Mouse (Mus musculus): ENCODE data around the gene Sp3. TPM values are rescaled to one million over a fixed set of nuclear protein-coding genes. Genes with fewer than 3 reads are reported as not detected.
A peak's percentile ranks its signal among the peaks of the same experiment; 100 is the strongest.
"Not testable (repeated sequence)": the region's sequence is repeated elsewhere in the genome, so short reads cannot be mapped to it uniquely, and the experiment has no call there.

Gene Sp3
- polyA plus RNA-seq, 1 experiment from 2014 or later = 36.1 TPM

DNA sequence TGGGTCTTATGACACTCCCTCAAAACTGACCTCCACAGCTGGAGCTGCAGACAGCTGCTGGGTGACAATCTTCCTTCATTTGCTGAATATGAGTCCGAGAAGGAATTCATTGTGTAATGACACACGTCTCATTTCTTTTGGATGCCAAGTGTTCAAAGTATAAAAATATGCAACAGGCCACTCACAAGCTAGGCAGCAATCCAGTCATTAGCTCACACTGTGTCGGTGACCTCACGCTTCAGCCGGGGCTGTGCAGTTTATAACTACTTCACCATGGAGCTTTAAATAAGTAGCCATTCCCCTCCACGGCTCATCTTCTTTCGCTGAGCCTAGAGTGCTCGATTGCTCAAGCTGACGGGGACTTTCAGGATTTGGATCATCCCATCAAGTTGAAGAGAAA is 68.7 kb downstream of the Sp3 start:
- Histone ChIP-seq H3K4me2 (replicated peaks; ENCODE audit: low read depth, low read length) (no peak overlapping the region), H3K27me3 (replicated peaks; ENCODE audit: insufficient read depth, low read length) (no peaks in the 10 kb centered on the region), H3K9me3 (ENCODE audit: low read length) (no peaks in the 10 kb centered on the region), H3K27ac (ENCODE audit: low read length) (no peak overlapping the region), H3K36me3 (ENCODE audit: insufficient read depth, low read length) (no peaks in the 10 kb centered on the region), H3K4me1 (ENCODE audit: insufficient read depth, low read depth, low read length) (no peaks in the 10 kb centered on the region), H3K9ac (replicated peaks; ENCODE audit: low read depth) (no peak overlapping the region), H3K4me3 (ENCODE audit: low read depth, low read length) (no peak overlapping the region)
- DNase-seq (ENCODE audit: low spot score) (peak; percentile 68), ATAC-seq (peak; percentile 49)
- WGBS = 66% methylated on average over 9 of the region's 9 CpGs
- TF ChIP-seq EP300 (IDR thresholded peaks at IDR 0.05) (no peak), CTCF (IDR thresholded peaks at IDR 0.05) (no peak)

DNA sequence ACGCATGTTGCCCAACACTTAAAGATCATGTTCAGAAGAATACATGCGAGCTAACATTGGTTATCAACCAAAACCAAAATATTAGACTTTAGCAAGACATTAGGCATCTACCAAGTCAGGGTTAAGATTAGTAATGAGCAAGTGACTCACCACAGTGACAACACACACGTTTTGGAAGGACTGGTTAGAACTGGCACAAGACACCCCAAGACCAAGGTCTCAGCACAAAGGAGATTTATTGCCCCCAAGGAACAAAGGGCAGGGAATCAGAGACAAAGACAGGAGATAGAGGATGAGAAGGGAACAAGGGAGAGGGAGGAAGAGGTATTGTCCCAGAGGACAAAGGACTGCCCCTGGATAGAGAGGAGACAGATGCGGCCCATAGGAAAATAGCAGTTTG is 71.2 kb downstream of the Sp3 start:
- Histone ChIP-seq H3K4me1 (ENCODE audit: insufficient read depth, low read depth, low read length) (no peaks in the 10 kb centered on the region), H3K4me3 (ENCODE audit: low read depth, low read length) (no peak overlapping the region), H3K9ac (replicated peaks; ENCODE audit: low read depth) (no peak overlapping the region), H3K27ac (ENCODE audit: low read length) (no peak overlapping the region), H3K9me3 (ENCODE audit: low read length) (no peaks in the 10 kb centered on the region), H3K36me3 (ENCODE audit: insufficient read depth, low read length) (no peaks in the 10 kb centered on the region), H3K27me3 (replicated peaks; ENCODE audit: insufficient read depth, low read length) (no peaks in the 10 kb centered on the region), H3K4me2 (replicated peaks; ENCODE audit: low read depth, low read length) (no peak overlapping the region)
- ATAC-seq = no peak
- DNase-seq (ENCODE audit: low spot score) = no peak
- WGBS = 80% methylated on average over 4 of the region's 4 CpGs
- TF ChIP-seq EP300 (IDR thresholded peaks at IDR 0.05) (no peak), CTCF (IDR thresholded peaks at IDR 0.05) (no peak)

DNA sequence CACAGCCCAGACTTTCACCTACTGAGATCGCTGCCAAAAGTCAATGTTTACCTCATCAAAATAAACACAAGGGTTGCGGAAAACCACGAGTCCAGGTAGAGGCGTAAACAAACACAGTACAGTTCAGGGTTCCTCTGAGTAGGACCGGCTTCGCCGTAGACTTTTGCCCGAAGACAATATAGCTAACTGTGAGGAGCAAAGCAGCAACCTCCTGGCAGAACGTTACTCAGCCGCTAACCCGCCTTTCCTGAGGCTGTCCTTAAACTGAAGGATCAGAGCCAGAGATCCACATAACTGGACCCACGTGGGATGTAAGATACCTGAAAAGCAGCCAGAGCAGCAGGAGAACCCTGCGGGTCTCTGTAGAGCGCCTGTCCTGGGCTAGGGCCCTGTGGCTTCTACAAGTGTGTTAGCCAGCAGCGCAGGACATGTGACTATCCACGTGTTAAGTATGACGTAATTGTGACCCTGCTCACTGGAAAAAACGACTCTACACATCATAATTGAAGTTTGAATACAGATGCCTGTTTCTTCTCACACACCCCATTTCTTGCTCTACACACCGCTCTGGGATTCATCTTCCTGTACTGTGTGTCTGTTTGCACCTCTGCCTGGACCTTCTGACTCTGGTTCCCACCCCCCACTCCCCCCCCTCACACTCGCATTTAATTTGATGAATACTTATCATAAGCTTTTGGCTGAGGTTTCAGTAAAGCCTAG is 71.9 kb downstream of the Sp3 start:
- Histone ChIP-seq H3K4me1 (ENCODE audit: insufficient read depth, low read depth, low read length) (no peaks in the 10 kb centered on the region), H3K9me3 (ENCODE audit: low read length) (no peaks in the 10 kb centered on the region), H3K4me2 (replicated peaks; ENCODE audit: low read depth, low read length) (no peak overlapping the region), H3K27ac (ENCODE audit: low read length) (no peak overlapping the region), H3K9ac (replicated peaks; ENCODE audit: low read depth) (no peak overlapping the region), H3K36me3 (ENCODE audit: insufficient read depth, low read length) (no peaks in the 10 kb centered on the region), H3K4me3 (ENCODE audit: low read depth, low read length) (no peak overlapping the region), H3K27me3 (replicated peaks; ENCODE audit: insufficient read depth, low read length) (no peaks in the 10 kb centered on the region)
- DNase-seq (ENCODE audit: low spot score) (no peak), ATAC-seq (no peak)
- TF ChIP-seq CTCF (IDR thresholded peaks at IDR 0.05) (no peak), EP300 (IDR thresholded peaks at IDR 0.05) (no peak)
- 58% methylated on average over 20 of the region's 20 CpGs for WGBS

DNA sequence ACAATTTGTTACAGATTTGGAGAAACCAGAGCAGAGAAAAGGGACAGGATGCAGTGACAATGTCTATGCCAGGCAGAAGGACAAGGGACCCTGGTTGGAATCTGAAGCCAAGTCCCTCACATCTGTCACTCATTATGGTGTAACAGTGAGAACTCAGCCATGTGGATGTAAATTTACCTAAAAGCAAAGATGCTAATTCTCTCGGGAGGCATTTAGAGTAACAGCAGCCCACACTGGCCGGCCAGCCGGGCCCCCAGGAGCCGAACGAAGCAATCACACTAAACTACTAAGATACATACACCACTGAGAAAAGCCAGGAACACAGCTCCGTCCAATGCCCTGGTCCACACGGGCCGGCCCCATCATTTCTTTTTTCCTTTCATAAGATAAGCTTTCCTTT is 73.5 kb downstream of the Sp3 start:
- 76% methylated on average over 8 of the region's 8 CpGs for WGBS
- no peak overlapping the region for H3K4me3 ChIP-seq (ENCODE audit: low read depth, low read length)
- no peak for ATAC-seq
- no peak for TF ChIP-seq CTCF (IDR thresholded peaks at IDR 0.05)
- TF ChIP-seq EP300 (IDR thresholded peaks at IDR 0.05) = no peak
- no peaks in the 10 kb centered on the region for H3K27me3 ChIP-seq (replicated peaks; ENCODE audit: insufficient read depth, low read length)
- H3K27ac ChIP-seq (ENCODE audit: low read length) = no peak overlapping the region
- H3K9ac ChIP-seq (replicated peaks; ENCODE audit: low read depth) = no peak overlapping the region
- no peaks in the 10 kb centered on the region for H3K36me3 ChIP-seq (ENCODE audit: insufficient read depth, low read length)
- H3K9me3 ChIP-seq (ENCODE audit: low read length) = no peaks in the 10 kb centered on the region
- no peak for DNase-seq (ENCODE audit: low spot score)
- no peak overlapping the region for H3K4me2 ChIP-seq (replicated peaks; ENCODE audit: low read depth, low read length)
- H3K4me1 ChIP-seq (ENCODE audit: insufficient read depth, low read depth, low read length) = no peaks in the 10 kb centered on the region

DNA sequence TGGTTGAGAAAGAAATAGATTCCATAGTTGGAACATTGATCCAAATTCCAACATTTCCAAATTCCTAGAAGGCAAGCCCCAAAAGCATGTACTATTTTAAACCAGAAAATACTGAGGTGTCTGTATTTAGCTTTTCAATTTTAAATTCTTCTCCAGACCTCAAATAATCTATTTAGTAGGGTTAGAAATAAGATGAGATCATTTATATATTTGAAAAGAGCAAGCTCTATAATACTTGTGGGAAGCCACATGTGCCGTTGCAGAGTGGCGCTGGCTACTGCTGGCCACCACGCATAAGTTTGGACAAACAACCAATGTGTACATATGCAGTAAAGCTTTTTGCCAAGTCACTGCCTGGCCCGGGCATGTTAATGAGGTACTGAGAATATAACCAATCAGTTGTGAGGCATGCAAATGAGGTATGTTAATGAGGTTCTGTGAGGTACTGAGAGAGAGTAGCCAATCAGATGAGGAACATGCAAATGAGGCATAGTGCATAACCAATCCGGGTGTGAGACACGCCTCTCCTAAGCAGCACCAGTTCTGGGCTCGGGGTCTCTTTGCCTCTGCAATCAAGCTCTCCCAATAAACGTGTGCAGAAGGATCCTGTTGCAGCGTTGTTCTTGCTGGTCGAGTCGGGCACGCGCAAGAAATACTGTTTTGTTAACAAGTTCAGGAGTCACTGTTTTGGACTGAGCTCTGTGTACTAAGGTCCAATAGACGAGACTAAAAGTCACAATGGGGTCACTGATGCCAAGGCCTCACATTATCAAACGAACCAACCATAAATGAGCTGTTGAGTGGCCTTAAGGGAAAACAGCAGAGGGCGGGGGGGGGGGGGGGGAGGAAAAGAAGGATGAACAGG is 77.2 kb downstream of the Sp3 start:
- H3K27me3 ChIP-seq (replicated peaks; ENCODE audit: insufficient read depth, low read length); H3K4me1 ChIP-seq (ENCODE audit: insufficient read depth, low read depth, low read length); H3K9ac ChIP-seq (replicated peaks; ENCODE audit: low read depth); H3K4me2 ChIP-seq (replicated peaks; ENCODE audit: low read depth, low read length); H3K27ac ChIP-seq (ENCODE audit: low read length); H3K9me3 ChIP-seq (ENCODE audit: low read length); DNase-seq (ENCODE audit: low spot score); ATAC-seq; H3K4me3 ChIP-seq (ENCODE audit: low read depth, low read length); H3K36me3 ChIP-seq (ENCODE audit: insufficient read depth, low read length): not testable (repeated sequence)
- 92% methylated on average over 15 of the region's 16 CpGs for WGBS

DNA sequence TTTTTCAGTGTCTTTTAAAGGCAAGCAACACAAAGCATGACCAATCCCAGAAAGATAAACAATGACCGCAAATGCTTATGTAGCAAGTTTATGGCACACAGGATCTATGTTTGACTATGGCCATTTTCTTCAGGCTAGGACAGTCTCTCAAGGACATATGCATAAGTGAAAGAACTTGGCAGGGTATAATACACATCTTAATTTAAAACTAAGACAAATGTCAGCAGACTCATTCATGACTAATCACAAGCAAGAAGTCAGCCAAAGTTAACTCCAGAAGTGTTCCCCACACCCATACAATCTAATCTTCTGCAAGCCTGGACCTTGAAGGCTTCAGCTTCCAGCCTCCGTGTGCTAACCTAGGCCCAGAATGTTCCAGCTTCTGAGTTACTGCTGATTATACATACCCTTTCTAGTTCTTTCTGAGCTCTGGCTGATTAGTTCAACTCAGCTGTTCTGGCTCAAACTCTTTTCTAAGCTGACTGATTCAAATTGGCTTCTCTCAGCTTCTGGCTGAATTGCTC is 81.4 kb downstream of the Sp3 start:
- Histone ChIP-seq H3K27me3 (replicated peaks; ENCODE audit: insufficient read depth, low read length) (no peaks in the 10 kb centered on the region), H3K36me3 (ENCODE audit: insufficient read depth, low read length) (no peaks in the 10 kb centered on the region), H3K27ac (ENCODE audit: low read length) (no peak overlapping the region), H3K4me1 (ENCODE audit: insufficient read depth, low read depth, low read length) (no peaks in the 10 kb centered on the region), H3K9ac (replicated peaks; ENCODE audit: low read depth) (no peak overlapping the region), H3K9me3 (ENCODE audit: low read length) (no peaks in the 10 kb centered on the region), H3K4me2 (replicated peaks; ENCODE audit: low read depth, low read length) (no peak overlapping the region), H3K4me3 (ENCODE audit: low read depth, low read length) (no peak overlapping the region)
- no peak for ATAC-seq
- 66% methylated on average over 2 of the region's 2 CpGs for WGBS
- no peak for TF ChIP-seq CTCF (IDR thresholded peaks at IDR 0.05)
- no peak for TF ChIP-seq EP300 (IDR thresholded peaks at IDR 0.05)
- peak; percentile 6 for DNase-seq (ENCODE audit: low spot score)
